Mouse (Mus musculus): ENCODE measurements around the gene Rhpn2. TPM values are rescaled to one million over a fixed set of nuclear protein-coding genes. Genes with fewer than 3 reads are reported as not detected.

Rhpn2 gene
- polyA plus RNA-seq, 1 experiment from 2014 or later = 8.4 TPM

DNA sequence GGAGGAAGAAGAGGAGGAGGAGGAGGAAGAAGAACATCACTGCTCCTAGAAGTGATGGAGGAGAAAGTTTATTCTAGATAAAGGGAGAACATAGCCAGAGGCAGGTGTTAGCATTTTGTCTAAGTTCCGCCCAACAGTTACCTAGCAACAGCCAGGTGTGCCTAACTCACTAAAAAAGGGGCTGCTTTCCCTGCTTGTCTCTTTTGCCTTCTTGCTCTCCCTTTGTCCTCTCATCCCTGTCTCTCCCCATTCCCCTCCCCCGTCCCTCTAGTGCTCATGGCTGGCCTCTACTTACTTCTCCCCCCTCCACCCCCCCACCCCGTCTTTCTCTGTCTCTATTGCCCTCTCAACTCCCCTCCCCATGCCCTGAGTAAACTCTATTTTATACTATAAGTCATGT lies 11.8 kb upstream of the Rhpn2 start:
- H3K9ac ChIP-seq = no peak overlapping the region
- no peaks in the 10 kb centered on the region for H3K9me3 ChIP-seq (replicated peaks)
- 50% methylated on average over 3 of the region's 3 CpGs for WGBS
- no peak overlapping the region for H3K27ac ChIP-seq (ENCODE audit: poor library complexity, severe bottlenecking)
- no peaks in the 10 kb centered on the region for H3K27me3 ChIP-seq (replicated peaks)
- ATAC-seq (ENCODE audit: insufficient number of reproducible peaks, low FRiP score) = no peak
- no peak overlapping the region for H3K4me3 ChIP-seq
- no peaks in the 10 kb centered on the region for H3K36me3 ChIP-seq
- H3K4me1 ChIP-seq (replicated peaks) = peaks cover 9% of the 10 kb centered on the region
- H3K4me2 ChIP-seq = no peak overlapping the region

- Histone ChIP-seq H3K4me1 (replicated peaks) (0 out of 2 replicates have a peak, but pooled peaks cover 3% of the 10 kb centered on the region), H3K4me2 (peak overlapping the region; percentile 21; the same call in 1 of the 2 replicates), H3K4me3 (no peak overlapping the region), H3K27ac (ENCODE audit: poor library complexity, severe bottlenecking) (no peak overlapping the region), H3K9me3 (replicated peaks) (no peaks in the 10 kb centered on the region), H3K9ac (no peak overlapping the region), H3K36me3 (no peaks in the 10 kb centered on the region), H3K27me3 (replicated peaks) (no peaks in the 10 kb centered on the region)
- no peak for ATAC-seq (ENCODE audit: insufficient number of reproducible peaks, low FRiP score)
- WGBS = 11% methylated on average over 11 of the region's 13 CpGs
Observed at GRCm38 (mm10) chr7:35322732-35323420, 11.1 kb upstream of the Rhpn2 start.

- ATAC-seq (ENCODE audit: insufficient number of reproducible peaks, low FRiP score) = no peak
- Histone ChIP-seq H3K27ac (ENCODE audit: poor library complexity, severe bottlenecking) (no peak overlapping the region), H3K27me3 (replicated peaks) (peaks cover 22% of the 10 kb centered on the region), H3K36me3 (no peaks in the 10 kb centered on the region), H3K4me1 (replicated peaks) (peaks cover 7% of the 10 kb centered on the region), H3K4me3 (no peak overlapping the region), H3K4me2 (no peak overlapping the region), H3K9me3 (replicated peaks) (no peaks in the 10 kb centered on the region), H3K9ac (no peak overlapping the region)
- WGBS = 74% methylated on average over 3 of the region's 3 CpGs
Observed at GRCm38 (mm10) chr7:35331590-35331989, 2.4 kb upstream of the Rhpn2 start.

DNA sequence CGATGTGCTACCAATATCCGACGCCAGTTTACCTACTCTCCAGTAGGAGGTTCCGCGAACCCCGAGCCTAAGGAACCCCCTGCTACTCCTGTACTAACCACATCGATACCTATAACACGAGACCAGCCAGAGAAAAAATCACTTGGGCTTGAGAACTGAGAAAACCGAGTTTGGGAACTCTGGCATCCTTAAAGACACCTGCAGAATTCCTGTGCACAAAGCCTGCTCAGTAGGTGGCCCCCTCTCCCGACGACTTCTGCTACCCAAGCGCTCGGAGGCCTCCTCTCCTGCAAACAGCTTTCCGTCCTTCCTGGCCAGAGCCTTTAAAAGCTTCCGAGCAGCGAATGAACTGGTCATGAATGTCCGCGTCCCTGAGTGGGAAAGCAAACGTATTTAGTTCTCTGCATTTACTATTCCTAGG lies 729 bp upstream of the Rhpn2 start:
- peak overlapping the region; percentile 100 for H3K4me2 ChIP-seq
- peaks cover 28% of the 10 kb centered on the region for H3K27me3 ChIP-seq (replicated peaks)
- no peaks in the 10 kb centered on the region for H3K36me3 ChIP-seq
- peaks cover 7% of the 10 kb centered on the region for H3K4me1 ChIP-seq (replicated peaks)
- peak overlapping the region; percentile 80 for H3K4me3 ChIP-seq
- ATAC-seq (ENCODE audit: insufficient number of reproducible peaks, low FRiP score) = peak; percentile 12; the same call in 1 of the 2 replicates
- no peak overlapping the region for H3K27ac ChIP-seq (ENCODE audit: poor library complexity, severe bottlenecking)
- 0% methylated on average over 19 of the region's 19 CpGs for WGBS
- no peaks in the 10 kb centered on the region for H3K9me3 ChIP-seq (replicated peaks)
- peak overlapping the region; percentile 33 for H3K9ac ChIP-seq

GRCm38 (mm10) chr7:35334527-35335452 lies 820 bp downstream of the Rhpn2 start:
- H3K9ac ChIP-seq = peak overlapping the region; percentile 85
- H3K27ac ChIP-seq (ENCODE audit: poor library complexity, severe bottlenecking) = 0 out of 2 replicates have a peak overlapping the region, but pooled peaks have one; percentile 29
- no peak; the same call in 1 of the 2 replicates for ATAC-seq (ENCODE audit: insufficient number of reproducible peaks, low FRiP score)
- H3K36me3 ChIP-seq = no peaks in the 10 kb centered on the region
- H3K4me1 ChIP-seq (replicated peaks) = peaks cover 7% of the 10 kb centered on the region
- no peaks in the 10 kb centered on the region for H3K9me3 ChIP-seq (replicated peaks)
- H3K4me3 ChIP-seq = peak overlapping the region; percentile 80
- peaks cover 28% of the 10 kb centered on the region for H3K27me3 ChIP-seq (replicated peaks)
- H3K4me2 ChIP-seq = peak overlapping the region; percentile 100
- under 1% methylated on average over 51 of the region's 51 CpGs for WGBS

DNA sequence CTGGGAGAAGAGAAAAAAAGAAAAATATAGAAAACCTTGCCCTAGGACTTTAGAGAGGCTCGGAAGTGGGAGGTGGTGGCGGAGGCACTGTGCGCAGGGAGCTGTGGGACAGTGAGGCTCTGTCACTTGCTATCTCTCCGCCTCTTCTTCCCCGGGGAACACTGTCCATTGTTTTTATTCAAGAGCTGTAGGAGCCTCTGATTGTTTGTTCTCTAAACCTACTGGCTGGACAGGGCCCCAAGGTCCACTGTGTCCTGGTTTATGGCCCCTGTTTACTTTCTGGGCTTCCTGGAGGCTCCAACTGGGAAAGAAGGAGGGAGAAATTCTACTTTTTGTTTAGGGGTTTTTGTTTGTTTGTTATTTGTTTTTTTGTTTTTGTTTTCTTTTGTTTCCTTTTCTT lies 6.2 kb downstream of the Rhpn2 start:
- H3K9me3 ChIP-seq (replicated peaks) = no peaks in the 10 kb centered on the region
- H3K36me3 ChIP-seq = no peaks in the 10 kb centered on the region
- no peak overlapping the region for H3K9ac ChIP-seq
- H3K4me1 ChIP-seq (replicated peaks) = peaks cover 6% of the 10 kb centered on the region
- H3K27ac ChIP-seq (ENCODE audit: poor library complexity, severe bottlenecking) = no peak overlapping the region
- 35% methylated on average over 5 of the region's 5 CpGs for WGBS
- no peak for ATAC-seq (ENCODE audit: insufficient number of reproducible peaks, low FRiP score)
- H3K27me3 ChIP-seq (replicated peaks) = peaks cover 17% of the 10 kb centered on the region; the same call in 1 of the 2 replicates
- no peak overlapping the region for H3K4me2 ChIP-seq
- H3K4me3 ChIP-seq = no peak overlapping the region

DNA sequence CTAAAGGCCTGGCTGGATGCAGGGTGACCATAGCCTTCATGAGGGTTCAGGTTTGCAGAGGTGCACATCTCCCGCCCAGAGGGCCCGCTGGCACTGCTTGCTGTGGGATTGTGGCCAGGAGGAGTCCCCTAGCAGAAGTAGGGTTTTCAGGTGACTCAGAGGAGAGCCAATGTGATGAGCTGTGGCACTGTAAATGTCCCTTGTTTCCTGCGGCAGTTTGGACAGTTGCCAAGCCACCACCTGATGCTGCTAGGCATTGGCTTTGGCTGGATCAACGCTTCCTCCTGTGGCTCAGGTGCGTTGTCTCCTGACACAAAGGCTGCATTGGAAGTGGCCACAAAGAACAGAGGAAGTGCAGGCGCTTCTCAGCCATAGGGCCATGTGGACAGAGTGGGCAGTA lies 7.3 kb downstream of the Rhpn2 start:
- no peak for ATAC-seq (ENCODE audit: insufficient number of reproducible peaks, low FRiP score)

GRCm38 (mm10) chr7:35342498-35342897 lies 8.5 kb downstream of the Rhpn2 start:
- Histone ChIP-seq H3K27ac (ENCODE audit: poor library complexity, severe bottlenecking) (no peak overlapping the region), H3K9ac (no peak overlapping the region)
- ATAC-seq (ENCODE audit: insufficient number of reproducible peaks, low FRiP score) = no peak

More for the DNA sequence above, 7.3 kb downstream of the Rhpn2 start:
- Histone ChIP-seq H3K36me3 (no peaks in the 10 kb centered on the region), H3K9me3 (replicated peaks) (no peaks in the 10 kb centered on the region), H3K27me3 (replicated peaks) (peaks cover 10% of the 10 kb centered on the region; the same call in 1 of the 2 replicates), H3K4me2 (no peak overlapping the region), H3K27ac (ENCODE audit: poor library complexity, severe bottlenecking) (no peak overlapping the region), H3K4me3 (no peak overlapping the region), H3K4me1 (replicated peaks) (0 out of 2 replicates have a peak, but pooled peaks cover 5% of the 10 kb centered on the region), H3K9ac (no peak overlapping the region)
- WGBS = 81% methylated on average over 6 of the region's 6 CpGs

DNA sequence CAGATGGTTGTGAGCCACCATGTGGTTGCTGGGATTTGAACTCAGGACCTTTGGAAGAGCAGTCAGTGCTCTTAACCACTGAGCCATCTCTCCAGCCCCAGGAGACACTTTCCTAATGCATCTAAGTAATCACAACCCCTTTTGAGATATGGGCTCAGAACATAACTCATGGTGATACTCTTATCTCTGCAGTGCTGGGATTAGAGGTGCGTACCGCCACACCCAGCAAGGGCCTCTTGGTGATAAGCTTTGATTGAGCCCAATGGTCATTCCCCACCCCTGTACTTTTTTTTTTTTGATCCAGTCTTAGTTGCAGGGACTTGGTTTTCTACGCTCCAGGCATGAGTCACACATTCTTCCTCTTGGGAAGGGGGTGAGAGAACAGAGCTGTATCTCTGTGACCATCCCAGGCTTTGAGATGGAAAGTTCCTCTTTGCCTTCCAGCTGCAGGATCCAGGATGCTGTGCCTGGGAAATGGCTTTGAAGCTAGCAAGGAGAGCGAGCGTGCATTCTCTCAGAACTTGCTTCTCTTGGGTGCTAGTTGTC lies 10.9 kb downstream of the Rhpn2 start:
- Histone ChIP-seq H3K4me1 (replicated peaks) (0 out of 2 replicates have a peak, but pooled peaks cover 10% of the 10 kb centered on the region), H3K9me3 (replicated peaks) (no peaks in the 10 kb centered on the region), H3K4me3 (no peak overlapping the region), H3K27ac (ENCODE audit: poor library complexity, severe bottlenecking) (no peak overlapping the region), H3K36me3 (no peaks in the 10 kb centered on the region), H3K9ac (no peak overlapping the region), H3K27me3 (replicated peaks) (no peaks in the 10 kb centered on the region), H3K4me2 (no peak overlapping the region)
- WGBS = 40% methylated on average over 5 of the region's 5 CpGs
- no peak for ATAC-seq (ENCODE audit: insufficient number of reproducible peaks, low FRiP score)

More at GRCm38 (mm10) chr7:35342498-35342897, 8.5 kb downstream of the Rhpn2 start:
- Histone ChIP-seq H3K27me3 (replicated peaks) (no peaks in the 10 kb centered on the region), H3K36me3 (no peaks in the 10 kb centered on the region), H3K4me1 (replicated peaks) (0 out of 2 replicates have a peak, but pooled peaks cover 5% of the 10 kb centered on the region), H3K4me2 (no peak overlapping the region), H3K4me3 (no peak overlapping the region), H3K9me3 (replicated peaks) (no peaks in the 10 kb centered on the region)
- WGBS = 45% methylated on average over 4 of the region's 4 CpGs

DNA sequence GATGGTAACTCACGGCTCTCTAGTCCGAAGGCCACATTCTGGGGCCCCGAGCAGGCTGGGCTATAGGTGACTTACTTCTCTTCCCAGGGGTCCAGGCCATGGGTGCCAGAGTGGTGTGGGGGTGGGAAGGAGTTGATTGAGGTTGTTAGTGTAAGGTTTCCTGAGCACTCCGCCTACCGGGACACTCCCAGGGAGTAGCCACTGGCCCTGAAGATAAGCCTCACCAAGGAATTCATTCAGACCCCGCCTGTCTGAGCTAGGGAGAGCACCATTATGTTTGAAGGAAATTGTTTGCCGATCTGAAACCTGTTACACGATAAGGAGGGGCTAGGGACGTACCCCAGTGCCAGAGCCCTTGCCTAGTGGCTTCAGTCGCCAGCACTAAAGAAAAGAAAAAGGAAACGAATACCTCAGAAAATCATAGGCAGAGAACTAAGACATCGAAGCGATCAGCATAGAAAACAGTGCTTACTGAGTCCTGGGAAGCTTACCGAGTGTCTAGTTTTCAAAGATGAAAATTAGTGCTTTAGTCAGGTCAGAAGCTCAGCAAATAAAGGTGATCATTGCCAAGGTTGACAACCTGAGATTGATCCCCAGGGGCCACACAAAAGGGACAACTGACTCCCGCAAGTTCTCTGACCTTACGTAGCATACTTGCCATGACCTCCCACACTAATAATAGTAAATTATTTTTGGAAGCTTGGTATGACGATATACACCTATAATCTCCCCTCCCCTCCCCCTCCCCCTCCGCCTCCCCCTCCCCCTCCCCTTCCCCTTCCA lies 14.1 kb downstream of the Rhpn2 start:
- Histone ChIP-seq H3K9me3 (replicated peaks) (no peaks in the 10 kb centered on the region), H3K4me3 (no peak overlapping the region), H3K4me1 (replicated peaks) (0 out of 2 replicates have a peak, but pooled peaks cover 6% of the 10 kb centered on the region), H3K9ac (no peak overlapping the region), H3K27ac (ENCODE audit: poor library complexity, severe bottlenecking) (no peak overlapping the region), H3K27me3 (replicated peaks) (no peaks in the 10 kb centered on the region), H3K4me2 (no peak overlapping the region), H3K36me3 (no peaks in the 10 kb centered on the region)
- WGBS = 43% methylated on average over 18 of the region's 18 CpGs
- no peak for ATAC-seq (ENCODE audit: insufficient number of reproducible peaks, low FRiP score)

Measured in heart, embryonic 12.5 days (tissue).